Mouse (Mus musculus) MEL (cell line): ENCODE measurements around the gene Tmem164.

Experiments used
- CHD2 ChIP-seq: IDR thresholded peaks from 2 replicates; pipeline ENCODE4 v1.6.1; 2011; ENCODE audit warnings: low read length, improper control_type of control experiment
- CTCF ChIP-seq, 3 experiments: IDR thresholded peaks in 2 of 3; conservative IDR thresholded peaks in 1 of 3; 2 replicates each; pipeline ENCODE4 v1.5.1; 2011 to 2012; ENCODE audit warnings: low read length in 3 of 3, low read depth in 2 of 3, mild to moderate bottlenecking in 2 of 3, improper control_type of control experiment in 1 of 3, inconsistent platforms in 1 of 3, mixed read lengths in 1 of 3, moderate library complexity in 1 of 3; ENCODE audit not compliant: control insufficient read depth in 1 of 3, insufficient read depth in 1 of 3, poor library complexity in 1 of 3, severe bottlenecking in 1 of 3
- E2F4 ChIP-seq: IDR thresholded peaks from 2 replicates; pipeline ENCODE4 v1.6.1; 2011; ENCODE audit warnings: low read depth, low read length, improper control_type of control experiment, borderline replicate concordance
- GATA1 ChIP-seq: IDR thresholded peaks from 2 replicates; pipeline ENCODE4 v1.6.1; 2011; ENCODE audit warnings: low read depth, low read length, improper control_type of control experiment
- MAFK ChIP-seq: IDR thresholded peaks from 2 replicates; pipeline ENCODE4 v1.6.1; 2011; ENCODE audit warnings: low read depth, mild to moderate bottlenecking, low read length, improper control_type of control experiment, borderline replicate concordance
- MXI1 ChIP-seq: IDR thresholded peaks from 2 replicates; pipeline ENCODE4 v1.6.1; 2011; ENCODE audit warnings: mild to moderate bottlenecking, low read depth, low read length, improper control_type of control experiment
- NELFE ChIP-seq: IDR thresholded peaks from 2 replicates; pipeline ENCODE4 v1.6.1; 2011; ENCODE audit warnings: low read depth, low read length, improper control_type of control experiment
- POLR2A ChIP-seq, 2 experiments: IDR thresholded peaks; 2 replicates each; pipeline ENCODE4 v1.6.1; 2011 to 2012; ENCODE audit warnings: low read length in 2 of 2, mild to moderate bottlenecking in 2 of 2, control low read depth in 1 of 2, improper control_type of control experiment in 1 of 2, low read depth in 1 of 2, moderate library complexity in 1 of 2; ENCODE audit not compliant: control insufficient read depth in 1 of 2, insufficient read depth in 1 of 2, poor library complexity in 1 of 2
- RAD21 ChIP-seq: IDR thresholded peaks from 2 replicates; pipeline ENCODE4 v1.6.1; 2011; ENCODE audit warnings: mild to moderate bottlenecking, low read depth, low read length, improper control_type of control experiment
- RCOR1 ChIP-seq: IDR thresholded peaks from 2 replicates; pipeline ENCODE4 v1.6.1; 2012; ENCODE audit warnings: low read depth, mild to moderate bottlenecking, inconsistent platforms, low read length, improper control_type of control experiment
- USF1 ChIP-seq: IDR thresholded peaks from 2 replicates; pipeline ENCODE4 v1.6.1; 2014; ENCODE audit warnings: low read depth, mild to moderate bottlenecking, inconsistent platforms, low read length, improper control_type of control experiment, moderate library complexity
- ZKSCAN1 ChIP-seq: IDR thresholded peaks from 2 replicates; pipeline ENCODE4 v1.6.1; 2012; ENCODE audit warnings: low read depth, mild to moderate bottlenecking, inconsistent platforms, low read length, improper control_type of control experiment, moderate library complexity

- TF ChIP-seq USF1 (no peak), GATA1 (no peak), MAFK (no peak), POLR2A (IDR thresholded peaks at IDR 0.05; ENCODE audit: control insufficient read depth in 1 of 2, insufficient read depth in 1 of 2, low read depth in 1 of 2, low read length in 2 of 2, poor library complexity in 1 of 2) (no peak), CTCF (IDR thresholded peaks at IDR 0.05 in 2 of 3, conservative IDR thresholded peaks at IDR 0.05 in 1 of 3; ENCODE audit: control insufficient read depth in 1 of 3, insufficient read depth in 1 of 3, low read depth in 2 of 3, low read length in 3 of 3, poor library complexity in 1 of 3, severe bottlenecking in 1 of 3) (no peak), RCOR1 (no peak), NELFE (no peak), ZKSCAN1 (no peak), E2F4 (no peak), MXI1 (no peak), CHD2 (no peak), RAD21 (no peak)
Observed at GRCm38 (mm10) chrX:142773658-142774057, 92.5 kb downstream of the Tmem164 start.
